Comparison of ENCODE assay signal across 10 mouse cellular contexts in genomic region chr16:22372701-22373124, GRCm38 (mm10).
DNase-seq lines count a peak whose midpoint lies in the region; ATAC-seq lines count a peak whose summit lies in the region.
"Had no signal": no experiment of that assay in that cellular context is flagged by ENCODE, and none has a peak within 500 bp of the region (broad histone marks: within the 10 kb centered on the region; RNA-seq: fewer than 3 reads in every experiment).

No protein-coding gene starts in this region.

- peak overlapping the region; percentile 58; the same call in 1 of the 2 replicates for H3K9ac ChIP-seq in heart, embryonic 13.5 days
- no peak overlapping the region for H3K9ac ChIP-seq in midbrain, embryonic 13.5 days (replicated peaks)
- H3K9ac ChIP-seq: heart, embryonic 15.5 days had no signal

- no peaks in the 10 kb centered on the region for H3K36me3 ChIP-seq in heart, embryonic 13.5 days
- H3K36me3 ChIP-seq in midbrain, embryonic 10.5 days = no peaks in the 10 kb centered on the region
- no peaks in the 10 kb centered on the region for H3K36me3 ChIP-seq in midbrain, embryonic 13.5 days
- H3K36me3 ChIP-seq: heart, embryonic 15.5 days had no signal

- H3K27ac ChIP-seq in heart, embryonic 13.5 days (replicated peaks) = no peak overlapping the region
- H3K27ac ChIP-seq in midbrain, embryonic 10.5 days (replicated peaks) = 0 out of 2 replicates have a peak overlapping the region, but pooled peaks have one; percentile 50
- H3K27ac ChIP-seq in midbrain, embryonic 13.5 days = no peak overlapping the region
- H3K27ac ChIP-seq: heart, embryonic 15.5 days had no signal

- no peak for DNase-seq in heart, adult 9 months (ENCODE audit: low spot score in 2 of 2)
- peak; percentile 19 for DNase-seq in midbrain, embryonic 10.5 days (ENCODE audit: low spot score)
- DNase-seq in kidney, adult 8-10 months = peak; percentile 58 to 60
- no peak for DNase-seq in layer of hippocampus, postnatal 36 days
- no peak for DNase-seq in urinary bladder, postnatal 10 days (ENCODE audit: low spot score)
- DNase-seq in c-Kit-positive CD71-positive TER-119-positive erythroid progenitor cells, embryonic 14.5 days (ENCODE audit: low spot score) = no peak

- WGBS in heart, embryonic 13.5 days = 17% methylated on average over 10 of the region's 10 CpGs
- 27% methylated on average over 10 of the region's 10 CpGs for WGBS in midbrain, embryonic 10.5 days
- WGBS in midbrain, embryonic 13.5 days = 17% methylated on average over 10 of the region's 10 CpGs

- no peak for ATAC-seq in heart, embryonic 13.5 days (ENCODE audit: extremely low read depth, insufficient number of reproducible peaks, low FRiP score, low TSS enrichment)
- ATAC-seq in midbrain, embryonic 13.5 days = no peak
- ATAC-seq: inflammation-experienced regulatory T-cells, adult 6 months had no signal

- no peaks in the 10 kb centered on the region for H3K27me3 ChIP-seq in heart, embryonic 13.5 days (replicated peaks)
- no peaks in the 10 kb centered on the region for H3K27me3 ChIP-seq in midbrain, embryonic 10.5 days (ENCODE audit: low read depth, poor library complexity, severe bottlenecking)
- no peaks in the 10 kb centered on the region for H3K27me3 ChIP-seq in midbrain, embryonic 13.5 days
- H3K27me3 ChIP-seq: heart, embryonic 15.5 days had no signal

- peak overlapping the region; percentile 33 for H3K4me2 ChIP-seq in heart, embryonic 13.5 days
- H3K4me2 ChIP-seq in midbrain, embryonic 13.5 days (replicated peaks) = no peak overlapping the region
- H3K4me2 ChIP-seq: heart, embryonic 15.5 days had no signal

- no peak overlapping the region for H3K4me3 ChIP-seq in heart, embryonic 13.5 days
- no peak overlapping the region for H3K4me3 ChIP-seq in midbrain, embryonic 10.5 days
- no peak overlapping the region for H3K4me3 ChIP-seq in midbrain, embryonic 13.5 days (replicated peaks)
- H3K4me3 ChIP-seq: heart, embryonic 15.5 days had no signal

- H3K9me3 ChIP-seq in heart, embryonic 13.5 days = no peaks in the 10 kb centered on the region
- no peaks in the 10 kb centered on the region for H3K9me3 ChIP-seq in midbrain, embryonic 10.5 days (replicated peaks)
- H3K9me3 ChIP-seq in midbrain, embryonic 13.5 days = no peaks in the 10 kb centered on the region
- H3K9me3 ChIP-seq: heart, embryonic 15.5 days had no signal

- peaks cover 11% of the 10 kb centered on the region; the same call in 1 of the 2 replicates for H3K4me1 ChIP-seq in heart, embryonic 13.5 days
- H3K4me1 ChIP-seq in midbrain, embryonic 10.5 days = peaks cover 10% of the 10 kb centered on the region
- 0 out of 2 replicates have a peak, but pooled peaks cover 4% of the 10 kb centered on the region for H3K4me1 ChIP-seq in midbrain, embryonic 13.5 days (replicated peaks)

Comparison
In these comparisons a context has a peak if more than half of its experiments do, and no peak if none do; other contexts are left out.
1. DNase-seq: peak in midbrain, embryonic 10.5 days (single experiment) and kidney, adult 8-10 months (2 of 2); none in heart, adult 9 months (0 of 2), layer of hippocampus, postnatal 36 days (0 of 2), urinary bladder, postnatal 10 days (single experiment) and c-Kit-positive CD71-positive TER-119-positive erythroid progenitor cells, embryonic 14.5 days (single experiment).